Comparison of ENCODE assay signal across 26 mouse cellular contexts in genomic region chr13:49094667-49095066, GRCm38 (mm10). TPM values are rescaled to one million over a fixed set of nuclear protein-coding genes. Genes with fewer than 3 reads are reported as not detected.
DNase-seq lines count a peak whose midpoint lies in the region; ATAC-seq and TF ChIP-seq lines count a peak whose summit lies in the region.
"Had no signal": no experiment of that assay in that cellular context is flagged by ENCODE, and none has a peak within 500 bp of the region (broad histone marks: within the 10 kb centered on the region; RNA-seq: fewer than 3 reads in every experiment).

No protein-coding gene starts in this region.

- DNase-seq in forebrain, postnatal 0 days = no peak
- no peak for DNase-seq in forebrain, embryonic 10.5 days (ENCODE audit: extremely low spot score, low spot score)
- peak in 1 of 2 experiments; percentile 24 for DNase-seq in layer of hippocampus, adult 2 months (ENCODE audit: low spot score in 2 of 2)
- no peak for DNase-seq in layer of hippocampus, postnatal 10 days (ENCODE audit: low spot score in 2 of 2)
- DNase-seq in thymus, postnatal 0 days (ENCODE audit: low spot score) = peak; percentile 47
- DNase-seq in thymus, adult 2 months = no peak
- peak; percentile 42 for DNase-seq in thymus, postnatal 25 days
- no peak for DNase-seq in testis, postnatal 10 days (ENCODE audit: low spot score)
- DNase-seq: adrenal gland, postnatal 14 days; cerebellum, adult 11-12 months; cerebellum, adult 9-11 months; heart, adult 2 months; heart, postnatal 4 days; kidney, postnatal 36 days; layer of hippocampus, postnatal 36 days; liver; lung, adult 2 months; lung, postnatal 10 days; spleen, adult 18-20 months had no signal

- H3K4me1 ChIP-seq in forebrain, postnatal 0 days (ENCODE audit: insufficient read depth) = no peaks in the 10 kb centered on the region
- no peaks in the 10 kb centered on the region for H3K4me1 ChIP-seq in forebrain, embryonic 10.5 days
- peaks cover 51% of the 10 kb centered on the region for H3K4me1 ChIP-seq in thymus, adult 2 months (replicated peaks; ENCODE audit: control insufficient read depth, insufficient read depth, low read length)
- H3K4me1 ChIP-seq: heart, embryonic 12.5 days; midbrain, embryonic 12.5 days had no signal

- no peaks in the 10 kb centered on the region for H3K9me3 ChIP-seq in forebrain, postnatal 0 days (ENCODE audit: low read length)
- no peaks in the 10 kb centered on the region for H3K9me3 ChIP-seq in forebrain, embryonic 10.5 days
- H3K9me3 ChIP-seq: heart, embryonic 12.5 days; midbrain, embryonic 12.5 days had no signal

- no peak overlapping the region for H3K4me2 ChIP-seq in forebrain, postnatal 0 days (ENCODE audit: low read depth)
- H3K4me2 ChIP-seq: heart, embryonic 12.5 days; midbrain, embryonic 12.5 days had no signal

- no peak overlapping the region for H3K4me3 ChIP-seq in forebrain, postnatal 0 days (ENCODE audit: low read depth, low read length)
- H3K4me3 ChIP-seq in forebrain, embryonic 10.5 days = no peak overlapping the region
- no peak overlapping the region for H3K4me3 ChIP-seq in layer of hippocampus, adult 2 months
- H3K4me3 ChIP-seq in thymus, adult 2 months (ENCODE audit: control insufficient read depth, insufficient read depth, low read length) = no peak overlapping the region
- H3K4me3 ChIP-seq: heart, adult 2 months; heart, embryonic 12.5 days; midbrain, embryonic 12.5 days had no signal

- H3K9ac ChIP-seq in forebrain, postnatal 0 days = no peak overlapping the region
- H3K9ac ChIP-seq: heart, embryonic 12.5 days; liver, embryonic 14.5 days; midbrain, embryonic 12.5 days had no signal

- no peak overlapping the region for H3K27ac ChIP-seq in forebrain, postnatal 0 days (ENCODE audit: low read depth, low read length)
- no peak overlapping the region for H3K27ac ChIP-seq in forebrain, embryonic 10.5 days
- peak overlapping the region; percentile 55; the same call in 1 of the 2 replicates for H3K27ac ChIP-seq in layer of hippocampus, adult 2 months
- H3K27ac ChIP-seq in thymus, adult 2 months (ENCODE audit: control insufficient read depth, insufficient read depth, low read length) = no peak overlapping the region
- H3K27ac ChIP-seq: heart, adult 2 months; liver, embryonic 14.5 days; midbrain, embryonic 12.5 days had no signal

- 62% methylated on average over 6 of the region's 6 CpGs for WGBS in forebrain, postnatal 0 days
- 89% methylated on average over 6 of the region's 6 CpGs for WGBS in forebrain, embryonic 10.5 days
- 32% methylated on average over 6 of the region's 6 CpGs for WGBS in thymus, adult 2 months

- ATAC-seq in forebrain, postnatal 0 days = 0 out of 2 replicates have a peak, but pooled peaks have one; percentile 29
- ATAC-seq: CD4-positive, CD25-positive, alpha-beta regulatory T cell, adult 4 months; forebrain, embryonic 16.5 days; hindbrain, embryonic 16.5 days; intestine, postnatal 0 days had no signal

- H3K27me3 ChIP-seq in forebrain, postnatal 0 days (ENCODE audit: insufficient read depth, low read length) = no peaks in the 10 kb centered on the region
- H3K27me3 ChIP-seq in forebrain, embryonic 10.5 days (ENCODE audit: poor library complexity, severe bottlenecking) = no peaks in the 10 kb centered on the region
- H3K27me3 ChIP-seq in thymus, adult 2 months (ENCODE audit: control insufficient read depth, insufficient read depth, low read length) = no peaks in the 10 kb centered on the region
- H3K27me3 ChIP-seq: heart, embryonic 12.5 days; midbrain, embryonic 12.5 days had no signal

- no peak for TF ChIP-seq CTCF in forebrain, postnatal 0 days (IDR thresholded peaks at IDR 0.05; ENCODE audit: low read depth)
- no peak for TF ChIP-seq CTCF in layer of hippocampus, adult 2 months (conservative IDR thresholded peaks at IDR 0.05)
- no peak for TF ChIP-seq CTCF in thymus, adult 2 months (IDR thresholded peaks at IDR 0.05; ENCODE audit: borderline replicate concordance, control insufficient read depth, extremely low read depth, insufficient read depth, low read length, poor library complexity)

- peaks cover 72% of the 10 kb centered on the region for H3K36me3 ChIP-seq in forebrain, postnatal 0 days (ENCODE audit: insufficient read depth)
- H3K36me3 ChIP-seq in forebrain, embryonic 10.5 days (replicated peaks) = peaks cover 78% of the 10 kb centered on the region
- no peaks in the 10 kb centered on the region for H3K36me3 ChIP-seq in thymus, adult 2 months (ENCODE audit: control insufficient read depth, insufficient read depth, low read length)
- H3K36me3 ChIP-seq: heart, embryonic 12.5 days had no signal

- TF ChIP-seq POLR2A in thymus, adult 2 months (IDR thresholded peaks at IDR 0.05; ENCODE audit: control insufficient read depth, extremely low read depth, insufficient read depth, low read length, poor library complexity) = no peak

RNA-seq across cellular contexts. Expression of gene Wnk2, which starts 53.1 kb away (rescaled TPM):
- 35.2 and 46.6 TPM in 2 replicates for total RNA-seq in forebrain, postnatal 0 days (2014; rRNA removed)
- 10.7 and 15.2 TPM in 2 replicates for polyA plus RNA-seq in forebrain, postnatal 0 days (2015; fragmentation: Nextera tagmentation; extraction: Ambion mirVana)
- polyA plus RNA-seq in forebrain, embryonic 10.5 days (2016; fragmentation: Nextera tagmentation; extraction: Ambion mirVana) = 4.2 and 4.5 TPM in 2 replicates
- total RNA-seq in layer of hippocampus, adult 2 months (2021) = 100 to 1,000 TPM in 1 of 2 experiments, 10 to 100 TPM in 1; 99.2 to 101 TPM
- 10 to 100 TPM; 88.6 to 98.8 TPM for total RNA-seq in layer of hippocampus, postnatal 10 days (2021)
- polyA plus RNA-seq in thymus, postnatal 0 days (2015; fragmentation: Nextera tagmentation; extraction: Ambion mirVana) = 0.32 and 0.55 TPM in 2 replicates
- 2.3 and 3.9 TPM in 2 replicates for polyA plus RNA-seq in thymus, adult 2 months (2012; rRNA removed)
- polyA plus RNA-seq: CD4-positive, CD25-positive, alpha-beta regulatory T cell, adult 4 months had no signal

Comparison
In these comparisons a context has a peak if more than half of its experiments do, and no peak if none do; other contexts are left out.
1. DNase-seq: peak in thymus, postnatal 0 days (single experiment) and thymus, postnatal 25 days (single experiment); none in forebrain, postnatal 0 days (single experiment), forebrain, embryonic 10.5 days (single experiment), layer of hippocampus, postnatal 10 days (0 of 2), thymus, adult 2 months (single experiment) and testis, postnatal 10 days (single experiment).